Mouse (Mus musculus) hindbrain, postnatal 0 days (tissue): Measurements from ENCODE around the gene Ado. TPM values are rescaled to one million over a fixed set of nuclear protein-coding genes. Genes with fewer than 3 reads are reported as not detected.

Experiments used
- ATAC-seq: fragments of 200-750 bp; cut with Nextera tagmentation; 2 replicates; pipeline ENCODE4 v1.8.0; 2017; ENCODE audit warnings: mild to moderate bottlenecking, moderate TSS enrichment, moderate library complexity
- DNase-seq: peaks from one replicate; pipeline ENCODE4 v3.0.0-alpha.2; 2015; ENCODE audit warnings: low spot score
- H3K27ac ChIP-seq: fragments of 300-500 bp; sonication (generic); 2 replicates; pipeline ENCODE4 v1.5.1; 2014; ENCODE audit warnings: mild to moderate bottlenecking
- H3K27me3 ChIP-seq: fragments of 300-500 bp; sonication (generic); 2 replicates; pipeline ENCODE4 v1.6.1; 2014; ENCODE audit warnings: low read length, mixed read lengths; ENCODE audit not compliant: insufficient read depth
- H3K36me3 ChIP-seq: fragments of 300-500 bp; sonication (generic); 2 replicates; pipeline ENCODE4 v1.6.1; 2014; ENCODE audit warnings: low read length, mixed read lengths; ENCODE audit not compliant: insufficient read depth
- H3K4me1 ChIP-seq: fragments of 300-500 bp; sonication (generic); 2 replicates; pipeline ENCODE4 v1.6.1; 2014; ENCODE audit warnings: antibody characterized with exemption, low read length, mixed read lengths; ENCODE audit not compliant: insufficient read depth
- H3K4me2 ChIP-seq: fragments of 300-500 bp; sonication (generic); 2 replicates; pipeline ENCODE4 v1.6.1; 2014; ENCODE audit warnings: low read depth, mild to moderate bottlenecking, low read length, moderate library complexity, mixed read lengths
- H3K4me3 ChIP-seq: fragments of 300-500 bp; sonication (generic); 2 replicates; pipeline ENCODE4 v1.5.1; 2014; ENCODE audit warnings: low read length
- H3K9ac ChIP-seq: fragments of 300-500 bp; sonication (generic); replicated peaks from 2 replicates; pipeline ENCODE4 v1.6.1; 2014; ENCODE audit warnings: mild to moderate bottlenecking, low read length, moderate library complexity, mixed read lengths
- H3K9me3 ChIP-seq: fragments of 300-500 bp; sonication (generic); 2 replicates; pipeline ENCODE4 v1.6.1; 2016; ENCODE audit warnings: low read length, mixed read lengths
- CTCF ChIP-seq: IDR thresholded peaks from 2 replicates; pipeline ENCODE4 v1.5.1; 2016; ENCODE audit warnings: antibody characterized with exemption, control low read depth, low read depth
- WGBS: fragments of 180-500 bp; shearing (Covaris S2); extraction: QIAGEN DNeasy Blood & Tissue Kit; methylation state at CpG from one replicate; pipeline ENCODE4 v1.1.7; 2014; 5-methylcytosine and 5-hydroxymethylcytosine counted together
- polyA plus RNA-seq: library from polyadenylated mRNA; unstranded; fragments of >200 nt; fragmentation: Nextera tagmentation; extraction: Ambion mirVana; gene quantifications from 2 replicates; pipeline ENCODE4 v1.2.1, GENCODE M21; 2015
- total RNA-seq: library from RNA; depleted of rRNA; stranded (reverse); fragments of >200 nt; gene quantifications from 2 replicates; pipeline ENCODE4 v1.2.3, GENCODE M21; 2014

Ado gene
- total and polyA plus RNA-seq, 2 experiments from 2014 or later = 64.8 to 70.4 TPM

DNA sequence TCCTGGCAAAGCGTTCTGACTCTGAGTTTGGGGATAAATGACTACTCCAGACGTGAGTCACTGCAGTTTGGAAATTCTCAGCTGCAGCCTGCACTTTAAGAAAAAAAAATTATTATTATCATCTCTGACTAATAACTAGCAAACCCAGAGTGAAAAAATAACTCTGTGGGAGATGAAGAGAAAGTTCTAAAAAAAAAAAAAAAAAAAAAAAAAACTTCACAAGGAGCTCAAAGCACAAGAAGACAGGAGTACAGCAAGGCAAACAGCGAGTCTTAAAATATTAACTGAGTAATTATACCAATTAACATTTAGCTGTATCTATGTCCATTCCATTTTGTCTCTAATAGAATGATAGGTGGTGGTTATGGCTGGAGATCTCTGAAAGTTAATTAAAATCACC is 24.6 kb downstream of the Ado start:
- H3K4me1 ChIP-seq = no peaks in the 10 kb centered on the region
- ATAC-seq (no peak), DNase-seq (no peak)
- no peaks in the 10 kb centered on the region for H3K9me3 ChIP-seq
- no peaks in the 10 kb centered on the region for H3K36me3 ChIP-seq
- H3K4me3 ChIP-seq = no peak overlapping the region
- no peak overlapping the region for H3K9ac ChIP-seq
- H3K4me2 ChIP-seq = no peak overlapping the region
- TF ChIP-seq CTCF = no peak
- H3K27ac ChIP-seq = no peak overlapping the region
- 88% methylated on average over 3 of the region's 3 CpGs for WGBS
- no peaks in the 10 kb centered on the region for H3K27me3 ChIP-seq

DNA sequence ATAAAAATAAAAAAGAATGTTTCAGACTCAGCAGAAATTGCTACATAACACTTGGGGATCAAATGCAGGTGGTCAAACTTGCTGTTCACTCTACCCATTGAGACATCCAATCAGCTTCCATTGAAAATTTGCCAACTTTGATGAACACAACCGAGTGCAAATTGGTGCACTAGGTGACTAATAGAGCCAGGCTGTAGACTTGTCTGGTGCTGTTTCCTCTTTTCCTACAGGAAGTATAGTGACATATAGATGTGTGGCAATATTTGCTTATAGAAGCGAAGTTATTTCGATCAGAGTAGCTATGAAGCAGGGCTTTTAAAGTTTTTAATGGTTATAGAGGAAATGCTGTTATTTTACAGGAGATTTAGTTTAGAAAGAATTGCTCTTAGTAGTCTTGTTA is 30.0 kb downstream of the Ado start:
- Histone ChIP-seq H3K27ac (no peak overlapping the region), H3K4me1 (no peaks in the 10 kb centered on the region), H3K27me3 (no peaks in the 10 kb centered on the region), H3K9me3 (no peaks in the 10 kb centered on the region), H3K4me3 (no peak overlapping the region), H3K36me3 (no peaks in the 10 kb centered on the region), H3K4me2 (no peak overlapping the region), H3K9ac (no peak overlapping the region)
- no peak for TF ChIP-seq CTCF
- DNase-seq = no peak
- WGBS = 88% methylated on average over 3 of the region's 3 CpGs
- no peak for ATAC-seq

DNA sequence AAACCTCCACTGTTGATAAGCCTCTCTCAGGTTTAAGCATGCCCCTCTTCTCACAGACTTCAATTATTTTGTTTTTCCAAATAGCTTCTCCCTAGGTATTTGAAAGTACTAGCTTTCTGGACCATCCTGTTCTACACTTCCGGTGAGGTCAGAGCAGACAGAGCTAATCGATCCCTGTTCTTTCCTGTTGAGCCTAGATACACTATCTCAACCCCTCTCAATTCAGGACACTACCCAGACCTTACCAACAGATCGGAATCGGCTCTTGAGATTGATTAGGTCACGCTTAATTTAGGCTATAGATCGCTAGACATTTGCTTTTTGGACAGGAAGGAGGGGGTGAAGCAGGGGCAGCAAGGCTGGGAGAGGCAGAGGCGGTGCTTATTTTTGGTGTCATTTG is 35.9 kb downstream of the Ado start:
- Histone ChIP-seq H3K4me3 (no peak overlapping the region), H3K9me3 (no peaks in the 10 kb centered on the region), H3K27ac (no peak overlapping the region), H3K4me1 (no peaks in the 10 kb centered on the region), H3K9ac (no peak overlapping the region), H3K36me3 (no peaks in the 10 kb centered on the region), H3K4me2 (no peak overlapping the region), H3K27me3 (no peaks in the 10 kb centered on the region)
- no peak for DNase-seq
- no peak for ATAC-seq
- TF ChIP-seq CTCF = no peak
- 51% methylated on average over 7 of the region's 7 CpGs for WGBS

DNA sequence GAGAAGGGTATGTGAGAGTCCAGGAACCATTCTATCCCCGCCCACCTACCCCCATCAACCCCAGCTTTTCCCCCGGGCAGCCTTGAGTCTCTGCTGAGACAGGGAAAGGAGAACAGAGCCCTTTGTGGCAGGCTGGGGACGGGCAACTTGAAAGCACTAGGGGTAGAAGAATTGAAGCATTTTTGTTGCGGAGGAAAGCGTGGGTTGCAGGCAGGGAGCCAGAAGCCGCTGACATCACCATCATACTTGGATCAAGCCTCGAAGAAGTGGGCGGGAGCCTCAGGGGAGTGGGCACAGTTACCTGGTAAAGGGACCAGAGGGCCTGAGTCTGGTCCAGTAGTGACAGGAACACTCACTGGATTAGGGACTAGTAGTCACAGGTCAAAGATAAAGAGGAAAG is 36.5 kb downstream of the Ado start:
- no peaks in the 10 kb centered on the region for H3K27me3 ChIP-seq
- no peaks in the 10 kb centered on the region for H3K36me3 ChIP-seq
- WGBS = 57% methylated on average over 8 of the region's 8 CpGs
- H3K4me2 ChIP-seq = no peak overlapping the region
- no peaks in the 10 kb centered on the region for H3K4me1 ChIP-seq
- H3K9ac ChIP-seq = no peak overlapping the region
- no peak overlapping the region for H3K27ac ChIP-seq
- no peak for ATAC-seq
- TF ChIP-seq CTCF = no peak
- H3K4me3 ChIP-seq = no peak overlapping the region
- H3K9me3 ChIP-seq = no peaks in the 10 kb centered on the region
- DNase-seq = no peak

DNA sequence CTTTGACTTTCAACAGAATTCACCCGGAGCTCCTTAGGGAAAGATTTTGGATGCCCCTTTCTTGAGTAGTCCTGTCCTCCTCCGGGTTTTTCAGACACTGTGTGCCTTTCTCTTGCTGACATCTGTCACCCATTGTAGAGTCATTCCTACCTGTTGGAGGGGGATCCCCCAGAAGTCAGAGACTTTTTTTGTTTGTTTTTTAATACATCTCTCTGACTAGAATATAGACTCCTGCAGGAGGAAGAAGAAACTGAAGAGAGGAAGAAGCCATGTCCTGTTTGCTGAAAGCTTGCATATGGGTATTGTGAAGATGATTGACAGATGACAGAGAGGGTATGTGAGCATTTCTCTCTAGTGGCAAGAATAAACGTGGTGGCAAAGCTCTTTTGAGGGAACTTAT is 43.5 kb downstream of the Ado start:
- DNase-seq = no peak

DNA sequence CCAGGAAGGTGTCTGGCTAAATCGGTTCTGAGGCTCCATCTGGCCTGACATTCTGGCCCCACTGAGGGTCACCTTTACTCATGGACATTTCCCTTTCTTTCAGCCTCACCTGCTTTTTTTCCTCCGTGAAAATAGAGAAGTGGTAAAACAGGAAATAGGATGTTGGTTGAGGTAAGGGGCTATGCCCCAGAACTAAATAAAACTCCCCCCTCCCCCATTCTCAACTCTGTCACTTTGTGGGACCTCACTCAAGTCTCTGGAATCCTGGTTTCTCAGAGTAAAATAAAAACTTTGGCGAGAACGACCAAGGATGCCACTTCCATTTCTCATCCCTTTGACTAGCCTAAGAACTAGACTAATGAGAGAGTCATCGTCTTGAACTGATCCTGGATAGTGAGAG is 44.7 kb downstream of the Ado start:
- no peak overlapping the region for H3K4me3 ChIP-seq
- H3K36me3 ChIP-seq = no peaks in the 10 kb centered on the region
- no peak overlapping the region for H3K27ac ChIP-seq
- H3K4me2 ChIP-seq = no peak overlapping the region
- no peaks in the 10 kb centered on the region for H3K9me3 ChIP-seq
- no peak for DNase-seq
- WGBS = 77% methylated on average over 5 of the region's 5 CpGs
- H3K27me3 ChIP-seq = no peaks in the 10 kb centered on the region
- no peak overlapping the region for H3K9ac ChIP-seq
- no peak for ATAC-seq
- H3K4me1 ChIP-seq = no peaks in the 10 kb centered on the region
- no peak for TF ChIP-seq CTCF

More for the DNA sequence above, 43.5 kb downstream of the Ado start:
- 64% methylated on average over 3 of the region's 3 CpGs for WGBS
- no peak for ATAC-seq
- Histone ChIP-seq H3K9me3 (no peaks in the 10 kb centered on the region), H3K4me2 (no peak overlapping the region), H3K27ac (no peak overlapping the region), H3K9ac (no peak overlapping the region), H3K36me3 (no peaks in the 10 kb centered on the region), H3K4me3 (no peak overlapping the region), H3K4me1 (no peaks in the 10 kb centered on the region), H3K27me3 (no peaks in the 10 kb centered on the region)
- no peak for TF ChIP-seq CTCF

DNA sequence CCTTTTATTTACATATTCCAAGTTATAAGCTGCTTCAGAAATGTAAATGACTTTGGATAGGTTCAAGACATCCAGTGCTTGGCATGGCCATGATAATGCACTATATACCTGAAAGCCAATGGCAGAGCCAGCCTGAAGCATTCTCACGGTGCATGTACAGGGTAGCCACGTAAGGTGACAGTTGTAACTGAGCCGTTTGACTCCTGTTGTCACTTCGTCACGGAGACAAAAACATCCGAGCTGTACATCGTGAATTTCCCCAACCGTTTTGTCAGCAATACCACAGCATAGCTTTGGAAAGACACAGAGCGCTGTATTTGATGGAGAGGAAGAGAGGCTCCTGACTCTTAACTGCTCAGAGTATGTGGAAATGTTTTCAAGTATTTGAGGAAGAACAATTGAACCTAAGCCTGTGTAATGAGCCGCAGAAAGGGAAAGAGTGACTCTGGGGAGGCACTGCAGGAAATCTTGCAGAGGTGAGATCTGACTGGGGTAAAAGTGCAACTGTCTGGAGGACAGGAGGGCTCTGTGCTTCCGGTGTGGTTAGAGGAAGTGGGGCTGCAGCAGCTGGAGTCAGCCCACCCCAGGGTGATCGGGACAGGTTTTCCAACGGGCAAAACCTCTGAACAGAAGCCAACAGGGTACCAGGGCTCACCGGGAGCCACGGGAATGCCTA is 45.3 kb downstream of the Ado start:
- DNase-seq (no peak), ATAC-seq (no peak)
- Histone ChIP-seq H3K27me3 (no peaks in the 10 kb centered on the region), H3K9ac (no peak overlapping the region), H3K36me3 (no peaks in the 10 kb centered on the region), H3K4me2 (no peak overlapping the region), H3K4me3 (no peak overlapping the region), H3K9me3 (no peaks in the 10 kb centered on the region), H3K27ac (no peak overlapping the region), H3K4me1 (no peaks in the 10 kb centered on the region)
- 65% methylated on average over 15 of the region's 15 CpGs for WGBS
- no peak for TF ChIP-seq CTCF
